Mouse (Mus musculus): ENCODE measurements around the gene Entpd2.
"Not testable (repeated sequence)": the region's sequence is repeated elsewhere in the genome, so short reads cannot be mapped to it uniquely, and the experiment has no call there.

Entpd2 gene

GRCm38 (mm10) chr2:25394281-25395221 is 1.1 kb upstream of the Entpd2 start:
- no peak for DNase-seq (ENCODE audit: extremely low spot score, low spot score)

GRCm38 (mm10) chr2:25396597-25396983 is 916 bp downstream of the Entpd2 start:
- DNase-seq (ENCODE audit: extremely low spot score, low spot score): no peak

DNA sequence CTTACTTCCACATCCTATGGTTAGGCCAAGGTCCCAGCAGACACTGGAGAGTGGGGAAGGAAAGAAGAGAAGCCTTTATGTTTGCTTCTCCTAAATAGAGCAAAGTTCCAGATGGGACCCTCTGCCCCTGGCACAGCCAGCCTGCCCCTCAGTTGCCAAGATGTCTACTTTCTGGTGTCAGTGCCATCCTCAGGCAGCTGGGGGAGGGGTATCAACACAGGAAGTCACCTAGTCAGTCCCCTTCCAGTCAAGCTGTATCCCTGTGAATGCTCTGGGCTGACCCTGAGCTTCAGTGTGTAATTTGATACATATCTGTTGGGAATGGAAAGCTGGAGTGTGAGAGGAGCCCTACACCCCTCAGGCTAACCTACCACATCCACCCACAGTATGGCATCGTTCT is 1.3 kb downstream of the Entpd2 start:
- DNase-seq (ENCODE audit: extremely low spot score, low spot score): no peak

GRCm38 (mm10) chr2:25398065-25398464 is 2.4 kb downstream of the Entpd2 start:
- DNase-seq (ENCODE audit: extremely low spot score, low spot score): no peak

GRCm38 (mm10) chr2:25399051-25399450 is 3.4 kb downstream of the Entpd2 start, which contains the start of gene Npdc1:
Npdc1 (plus strand) TSS chr2:25399351.
- no peak for DNase-seq (ENCODE audit: extremely low spot score, low spot score)

DNA sequence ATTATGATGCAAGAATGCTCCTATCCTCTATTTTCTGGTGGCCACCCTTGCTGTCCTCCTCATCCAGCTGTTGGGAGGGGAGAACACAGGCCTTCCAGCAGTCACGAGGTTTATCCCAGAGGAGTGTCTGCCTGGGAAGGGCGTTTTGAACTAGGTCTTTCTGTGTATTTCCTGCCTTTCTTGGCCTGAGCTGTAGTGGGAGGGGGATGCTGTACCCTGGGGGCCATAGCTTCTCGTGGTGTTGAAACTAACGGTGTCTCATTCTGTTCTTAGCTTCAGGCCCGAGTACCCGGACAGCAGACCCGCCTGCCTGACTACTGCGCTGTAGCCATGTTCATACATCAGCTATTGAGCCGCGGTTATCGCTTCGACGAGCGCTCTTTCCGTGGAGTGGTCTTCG is 4.6 kb downstream of the Entpd2 start:
- no peak for DNase-seq (ENCODE audit: extremely low spot score, low spot score)

- DNase-seq (ENCODE audit: extremely low spot score, low spot score): no peak
Observed at GRCm38 (mm10) chr2:25400764-25401163, 5.1 kb downstream of the Entpd2 start.

DNA sequence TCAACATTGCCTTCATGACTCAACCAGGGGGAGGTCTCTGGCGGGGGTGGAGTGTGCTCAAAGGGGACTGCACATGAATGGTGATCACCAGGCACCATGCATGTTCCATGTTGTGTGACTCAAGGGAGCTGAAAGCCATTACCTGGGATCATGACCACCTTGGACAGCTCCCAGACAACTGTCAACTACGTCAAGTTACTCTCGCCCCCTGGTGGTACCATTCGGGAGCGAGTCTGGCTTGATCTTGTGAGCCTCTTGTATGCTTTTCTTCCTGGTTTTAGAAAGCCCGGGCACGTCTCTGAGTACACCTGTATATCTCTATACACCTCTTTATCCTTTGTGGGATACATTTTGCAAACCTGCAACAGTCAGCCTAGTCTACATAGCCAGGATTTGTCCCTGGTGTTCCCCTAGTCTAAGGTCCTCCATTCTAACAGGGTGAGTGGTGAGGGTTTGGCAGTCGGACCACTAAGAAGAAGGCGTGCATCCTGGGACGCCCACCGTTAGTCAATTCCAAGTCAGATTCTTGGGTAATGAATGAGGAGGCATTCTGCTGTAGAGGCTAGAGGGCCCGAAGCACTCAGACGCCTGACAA is 6.8 kb downstream of the Entpd2 start:
- peak; percentile 85 for DNase-seq (ENCODE audit: extremely low spot score, low spot score)

DNA sequence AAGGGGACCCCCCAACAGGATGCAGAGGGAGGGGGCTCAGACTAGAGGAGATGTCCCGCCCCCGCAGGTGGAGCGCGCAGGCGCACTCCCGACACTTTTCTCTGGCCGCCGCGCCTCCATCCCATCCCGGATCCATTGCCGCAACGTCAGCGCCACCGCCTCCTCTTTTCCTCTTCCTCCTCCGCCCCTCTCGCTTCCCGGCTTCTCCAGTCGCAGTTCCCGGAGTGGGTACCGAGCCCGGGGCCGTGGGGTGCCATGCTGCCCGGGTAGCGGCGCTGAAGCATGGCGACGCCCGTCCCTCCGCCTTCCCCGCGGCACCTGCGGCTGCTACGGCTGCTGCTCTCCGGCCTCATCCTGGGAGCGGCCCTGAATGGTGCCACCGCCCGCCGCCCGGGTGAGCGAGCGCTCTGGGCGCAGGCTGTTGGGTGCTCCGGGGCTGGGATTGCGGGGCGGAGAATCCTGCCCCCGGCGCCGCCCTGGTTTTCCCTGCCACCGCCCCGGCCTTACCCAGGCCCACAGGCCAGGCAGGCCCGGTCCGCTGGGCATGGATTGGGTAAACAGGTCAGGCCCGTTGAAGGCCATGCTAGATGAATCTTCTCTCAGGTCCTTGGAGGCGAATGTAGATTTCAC is 7.4 kb downstream of the Entpd2 start:
- DNase-seq (ENCODE audit: extremely low spot score, low spot score): peak; percentile 67

DNA sequence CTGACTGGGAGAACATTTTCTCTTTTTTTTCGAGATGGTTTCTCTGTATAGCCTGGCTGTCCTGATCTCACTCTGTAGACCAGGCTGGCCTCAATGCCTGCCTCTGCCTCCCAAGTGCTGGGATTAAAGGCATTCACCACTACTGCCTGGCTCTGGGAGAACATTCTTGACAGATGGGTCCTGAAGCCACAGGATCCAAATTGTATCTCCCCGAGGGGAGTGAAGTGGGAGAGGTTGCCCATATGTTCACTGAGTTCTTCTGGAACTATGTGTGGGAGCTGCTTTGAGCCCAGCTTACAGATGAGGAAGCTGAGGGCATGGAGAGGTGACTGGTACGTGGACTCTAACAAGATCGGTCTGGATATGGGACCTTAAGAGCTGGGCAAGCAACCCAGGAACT is 8.3 kb downstream of the Entpd2 start:
- DNase-seq (ENCODE audit: extremely low spot score, low spot score): no peak

- no peak for DNase-seq (ENCODE audit: extremely low spot score, low spot score)
Observed at GRCm38 (mm10) chr2:25408908-25409307, 13.2 kb downstream of the Entpd2 start.

DNA sequence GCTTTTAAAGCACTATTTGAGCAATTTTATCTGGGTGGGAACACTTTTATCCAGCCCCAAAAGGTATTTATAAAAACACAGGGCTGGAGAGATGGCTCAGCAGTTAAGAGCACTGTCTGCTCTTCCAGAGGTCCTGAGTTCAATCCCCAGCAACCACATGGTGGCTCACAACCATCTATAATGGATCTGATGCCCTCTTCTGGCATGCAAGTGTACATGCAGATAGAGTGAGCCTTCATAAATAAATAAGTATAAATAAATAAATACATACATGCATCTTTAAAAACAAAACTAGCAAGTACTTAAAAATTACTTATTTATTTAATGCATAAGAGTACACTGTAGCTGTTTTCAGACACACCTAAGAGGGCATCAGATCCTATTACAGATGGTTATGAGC is 17.8 kb downstream of the Entpd2 start:
- not testable (repeated sequence) for DNase-seq (ENCODE audit: extremely low spot score, low spot score)

GRCm38 (mm10) chr2:25417426-25417825 is 21.8 kb downstream of the Entpd2 start:
- DNase-seq (ENCODE audit: extremely low spot score, low spot score): no peak

DNA sequence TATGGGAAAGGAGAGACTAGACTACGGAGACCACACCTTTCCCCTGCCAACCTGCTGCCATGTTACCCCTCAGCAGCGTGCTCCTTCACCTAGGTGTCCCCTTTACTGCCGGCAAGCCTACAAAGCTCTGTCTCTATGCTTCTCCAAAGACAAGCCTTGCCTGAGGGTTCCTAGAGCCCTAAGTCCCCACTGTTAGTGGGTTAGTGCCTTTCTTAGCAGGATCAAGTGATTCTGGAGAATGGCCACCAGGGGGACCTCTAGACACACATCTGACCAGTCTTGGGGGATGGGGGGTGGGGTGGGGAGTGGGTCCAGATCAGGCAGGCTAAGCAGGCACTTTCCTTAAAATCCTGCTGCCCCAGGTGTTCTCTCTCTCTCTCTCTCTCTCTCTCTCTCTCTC is 26.2 kb downstream of the Entpd2 start:
- peak; percentile 46 for DNase-seq (ENCODE audit: extremely low spot score, low spot score)

- no peak for DNase-seq (ENCODE audit: extremely low spot score, low spot score)
Observed at GRCm38 (mm10) chr2:25422587-25423410, 27.1 kb downstream of the Entpd2 start, which contains the start of gene Fut7. Fut7 (plus strand) TSS chr2:25423267.

GRCm38 (mm10) chr2:25423626-25424025 is 28.0 kb downstream of the Entpd2 start:
- DNase-seq (ENCODE audit: extremely low spot score, low spot score): no peak

DNA sequence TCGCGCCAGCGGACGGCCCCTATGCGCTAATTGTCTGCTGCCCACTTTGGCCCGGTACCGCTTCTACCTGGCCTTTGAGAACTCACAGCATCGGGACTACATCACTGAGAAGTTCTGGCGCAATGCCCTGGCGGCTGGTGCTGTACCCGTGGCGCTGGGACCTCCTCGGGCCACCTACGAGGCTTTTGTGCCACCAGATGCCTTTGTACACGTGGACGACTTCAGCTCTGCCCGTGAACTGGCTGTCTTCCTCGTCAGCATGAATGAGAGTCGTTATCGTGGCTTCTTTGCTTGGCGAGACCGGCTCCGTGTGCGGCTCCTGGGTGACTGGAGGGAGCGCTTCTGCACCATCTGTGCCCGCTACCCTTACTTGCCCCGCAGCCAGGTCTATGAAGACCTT is 29.8 kb downstream of the Entpd2 start:
- no peak for DNase-seq (ENCODE audit: extremely low spot score, low spot score)

GRCm38 (mm10) chr2:25426721-25427191 is 31.1 kb downstream of the Entpd2 start:
- peak; percentile 77 for DNase-seq (ENCODE audit: extremely low spot score, low spot score)

- no peak for DNase-seq (ENCODE audit: extremely low spot score, low spot score)
Observed at GRCm38 (mm10) chr2:25427256-25427655, 31.6 kb downstream of the Entpd2 start.

- DNase-seq (ENCODE audit: extremely low spot score, low spot score): peak; percentile 93
Observed at GRCm38 (mm10) chr2:25428442-25429236, 33.0 kb downstream of the Entpd2 start, which contains the start of gene Abca2. Abca2 (plus strand) TSS chr2:25428703.

Data from neural tube, embryonic 10.5 days (tissue).